Mouse (Mus musculus): ENCODE measurements at regions not wholly inside any gene's neighbourhood (a gene's known extent, or its start where the extent isn't known, plus 50 kb on each side); places are given as distances from the start of the nearest gene placed in this dataset.

DNA sequence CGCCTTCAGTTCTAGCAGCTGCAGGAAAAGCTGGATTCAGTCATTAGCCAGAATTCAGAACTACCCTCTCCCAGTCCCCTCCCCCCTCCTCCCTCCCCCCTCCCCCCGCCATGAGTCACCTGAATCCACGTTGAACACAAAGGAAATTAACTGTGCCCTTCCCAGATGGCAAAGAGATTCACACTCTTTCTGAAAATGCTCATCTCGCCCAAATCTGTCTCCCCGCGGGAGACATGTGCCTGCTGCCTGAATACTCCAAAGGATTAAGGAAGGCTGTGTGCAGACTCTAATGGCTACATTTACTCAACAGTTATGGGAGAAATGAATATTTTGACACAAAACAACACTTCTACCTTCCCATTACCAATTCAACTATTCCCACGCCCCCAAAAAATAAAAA lies 356.9 kb upstream of the Jmjd1c start:
- no peak for TF ChIP-seq FLI1 (IDR thresholded peaks at IDR 0.05; ENCODE audit: low read length)
- TF ChIP-seq GATA1 (IDR thresholded peaks at IDR 0.05; ENCODE audit: borderline replicate concordance, low read length): no peak
